Mouse (Mus musculus): Measurements from ENCODE around the gene Selenbp2. TPM values are rescaled to one million over a fixed set of nuclear protein-coding genes. Genes with fewer than 3 reads are reported as not detected.
"Not testable (repeated sequence)": the region's sequence is repeated elsewhere in the genome, so short reads cannot be mapped to it uniquely, and the experiment has no call there.

The Selenbp2 gene
- total RNA-seq (2021): not detected

DNA sequence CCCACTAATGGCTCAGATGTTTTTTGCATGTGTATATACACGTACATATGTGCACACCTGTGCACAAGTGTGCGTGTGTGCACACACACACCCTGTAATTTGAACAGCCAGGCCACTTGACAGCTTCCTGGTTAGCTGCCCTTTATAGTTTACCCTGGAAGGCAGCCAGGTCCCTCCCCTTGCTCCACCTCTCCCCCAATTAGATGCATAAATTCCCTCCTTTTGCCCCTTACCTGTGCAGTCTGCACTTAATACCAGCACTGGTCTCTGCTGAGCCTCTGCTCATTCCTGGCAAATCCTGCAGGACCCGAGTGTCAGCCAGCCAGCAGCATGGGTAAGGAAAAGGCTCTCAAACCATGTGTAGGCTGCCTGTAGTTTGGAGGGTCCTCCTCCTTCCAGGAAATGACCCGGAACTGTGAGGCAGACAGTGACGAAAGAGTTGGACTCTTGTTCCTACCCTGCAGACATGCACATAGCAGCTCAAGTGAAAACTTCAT, at the start of gene Selenbp2:
Selenbp2 (plus strand) TSS at position 228 of the 497 bp plus-strand sequence.
- DNase-seq (ENCODE audit: low spot score in 2 of 2): no peak
- intact Hi-C loops (cut with DNase I): no loop called here

- intact Hi-C loops (cut with DNase I): no loop called here
- DNase-seq (ENCODE audit: low spot score in 2 of 2): peak; percentile 12 to 13
These were observed 44.4 kb upstream of the Selenbp2 start for GRCm38 (mm10) chr3:94648755-94649590.

DNA sequence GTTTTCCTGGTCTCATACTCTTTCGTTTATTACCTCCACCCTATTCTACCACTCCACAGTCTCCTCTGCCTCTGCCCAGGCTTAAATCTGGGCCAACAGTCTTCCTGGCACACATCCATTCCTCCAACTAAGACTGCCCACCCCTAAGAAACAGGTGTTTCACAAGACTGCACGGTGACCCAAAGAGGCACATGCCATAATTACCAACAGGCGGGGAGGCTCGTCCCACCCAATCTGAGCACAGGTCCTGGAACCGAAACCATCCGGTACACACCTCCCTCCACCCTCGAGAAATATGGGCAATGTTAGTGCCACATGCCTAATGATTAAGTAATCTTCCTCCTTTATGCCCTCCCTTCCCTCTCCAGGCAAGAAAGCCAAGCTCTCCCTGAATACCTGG, 42.9 kb upstream of the Selenbp2 start:
- intact Hi-C loops (cut with DNase I): no loop called here
- no peak for DNase-seq (ENCODE audit: low spot score in 2 of 2)

DNA sequence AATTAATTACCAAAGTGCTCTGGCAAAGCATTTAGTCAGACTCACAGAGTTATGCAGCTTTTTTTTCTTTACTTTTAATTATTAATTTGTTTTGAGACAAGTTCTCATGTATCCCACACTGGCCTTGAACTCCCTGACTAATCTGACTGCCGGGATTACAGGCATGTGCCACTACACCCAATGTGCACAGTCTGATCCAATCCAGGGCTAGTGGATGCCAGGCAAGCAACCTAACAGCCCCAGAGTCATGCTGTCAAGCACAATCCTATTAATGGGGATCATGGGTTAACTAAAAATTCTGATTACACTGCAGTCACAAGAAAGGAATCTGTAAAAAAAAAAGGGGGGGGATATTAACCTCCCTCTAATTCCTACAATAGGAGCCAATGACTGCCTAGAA, 39.4 kb upstream of the Selenbp2 start:
- intact Hi-C loops (cut with DNase I); DNase-seq (ENCODE audit: low spot score in 2 of 2): not testable (repeated sequence)

GRCm38 (mm10) chr3:94657852-94658739, 35.3 kb upstream of the Selenbp2 start:
- DNase-seq (ENCODE audit: low spot score in 2 of 2); intact Hi-C loops (cut with DNase I): not testable (repeated sequence)

GRCm38 (mm10) chr3:94658740-94659095, 34.6 kb upstream of the Selenbp2 start, which contains the start of gene Tuft1:
Gene Tuft1, minus strand, starts transcription at chr3:94658872.
- DNase-seq (ENCODE audit: low spot score in 2 of 2): peak; percentile 39 to 40
- intact Hi-C loops (cut with DNase I): not testable (repeated sequence)

DNA sequence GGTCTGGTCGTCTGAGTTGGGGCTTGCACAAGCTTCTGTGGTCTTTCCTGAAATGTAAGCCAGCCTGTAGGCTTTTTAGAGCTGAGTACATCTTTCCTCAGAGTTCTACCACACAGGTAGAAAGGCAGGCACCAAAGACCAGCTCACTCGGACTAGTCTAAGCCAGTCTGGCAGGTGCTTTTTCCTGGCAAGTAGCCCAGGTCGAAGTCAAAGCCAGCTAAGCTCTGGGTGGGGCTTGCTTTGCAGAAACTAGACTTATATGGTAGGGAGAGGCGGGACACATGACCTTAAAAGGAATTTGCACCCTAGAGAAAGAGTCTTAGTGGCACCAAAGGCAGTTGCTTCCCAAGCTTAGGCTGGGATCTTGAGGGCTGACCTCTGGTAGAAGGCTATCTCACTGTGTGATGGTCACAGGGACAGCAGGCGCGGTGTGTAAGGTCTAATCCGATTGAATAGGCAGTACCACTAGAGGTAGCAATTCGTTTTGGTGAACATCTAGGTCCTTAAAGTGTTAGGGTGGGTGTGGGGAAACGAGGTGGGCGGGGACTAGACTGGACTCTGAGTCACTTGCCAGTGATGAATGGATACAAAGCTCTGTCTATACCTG, 34.1 kb upstream of the Selenbp2 start:
- intact Hi-C loops (cut with DNase I); DNase-seq (ENCODE audit: low spot score in 2 of 2): not testable (repeated sequence)

DNA sequence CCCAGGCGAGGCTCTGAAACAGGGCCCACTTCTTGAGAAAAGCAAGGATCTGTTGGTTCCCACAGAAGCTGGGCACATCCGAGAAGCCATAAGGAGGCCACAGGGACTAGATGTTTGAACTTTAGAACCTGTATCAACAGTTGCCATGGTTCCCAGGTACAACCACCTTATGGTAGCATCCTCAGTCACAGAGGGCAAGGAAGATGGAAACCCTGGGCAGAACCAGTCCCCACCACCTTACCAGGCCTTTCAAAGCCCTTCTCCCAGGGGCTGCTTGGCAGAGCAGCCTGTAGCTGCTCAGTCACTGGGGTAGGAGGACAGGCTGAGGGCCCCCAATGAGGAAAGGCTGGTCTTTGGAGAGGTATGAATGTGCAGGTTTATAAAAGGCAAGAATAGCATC, 32.5 kb upstream of the Selenbp2 start:
- DNase-seq (ENCODE audit: low spot score in 2 of 2); intact Hi-C loops (cut with DNase I): not testable (repeated sequence)

- intact Hi-C loops (cut with DNase I); DNase-seq (ENCODE audit: low spot score in 2 of 2): not testable (repeated sequence)
These were observed 28.1 kb upstream of the Selenbp2 start for GRCm38 (mm10) chr3:94665060-94665802.

DNA sequence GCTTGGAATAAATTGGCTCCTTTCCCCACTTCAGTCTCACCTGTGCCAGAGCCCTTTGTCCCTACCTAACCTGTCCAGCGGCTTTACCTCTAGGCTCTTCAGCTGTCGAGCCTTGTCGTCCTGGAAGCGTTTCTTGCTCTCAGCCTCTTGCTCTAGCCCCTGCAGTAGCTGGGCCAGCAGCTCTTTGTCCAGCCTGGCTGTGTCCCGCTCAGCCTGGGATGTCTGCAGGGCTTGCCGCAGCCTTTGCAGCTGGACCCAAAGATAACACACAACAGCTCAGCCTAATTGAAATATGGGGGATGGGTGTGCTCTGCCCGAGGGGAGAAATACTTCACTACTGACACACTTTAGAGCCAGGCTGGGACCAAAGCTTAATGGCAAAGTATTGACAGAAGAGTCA, 27.5 kb upstream of the Selenbp2 start:
- DNase-seq (ENCODE audit: low spot score in 2 of 2); intact Hi-C loops (cut with DNase I): not testable (repeated sequence)

DNA sequence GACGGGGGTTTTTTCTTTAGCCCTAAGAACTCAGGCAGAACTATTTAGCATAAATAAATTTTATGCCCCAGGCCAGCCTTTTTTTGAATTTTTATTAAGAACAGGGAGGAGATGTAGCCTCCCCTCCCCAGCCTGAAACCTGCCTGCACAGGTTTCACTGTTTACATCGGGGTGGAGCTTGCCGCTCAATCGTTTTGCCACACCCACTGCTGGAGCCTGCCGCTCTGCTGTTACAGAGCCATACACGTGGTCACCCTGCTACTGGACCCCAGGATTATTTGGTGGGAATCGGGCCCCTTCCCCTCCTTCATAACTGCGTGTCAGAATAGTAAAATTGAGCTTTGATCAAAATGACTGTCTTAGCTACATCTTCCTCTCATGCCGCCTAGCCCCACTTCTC, 18.3 kb upstream of the Selenbp2 start:
- intact Hi-C loops (cut with DNase I); DNase-seq (ENCODE audit: low spot score in 2 of 2): not testable (repeated sequence)

DNA sequence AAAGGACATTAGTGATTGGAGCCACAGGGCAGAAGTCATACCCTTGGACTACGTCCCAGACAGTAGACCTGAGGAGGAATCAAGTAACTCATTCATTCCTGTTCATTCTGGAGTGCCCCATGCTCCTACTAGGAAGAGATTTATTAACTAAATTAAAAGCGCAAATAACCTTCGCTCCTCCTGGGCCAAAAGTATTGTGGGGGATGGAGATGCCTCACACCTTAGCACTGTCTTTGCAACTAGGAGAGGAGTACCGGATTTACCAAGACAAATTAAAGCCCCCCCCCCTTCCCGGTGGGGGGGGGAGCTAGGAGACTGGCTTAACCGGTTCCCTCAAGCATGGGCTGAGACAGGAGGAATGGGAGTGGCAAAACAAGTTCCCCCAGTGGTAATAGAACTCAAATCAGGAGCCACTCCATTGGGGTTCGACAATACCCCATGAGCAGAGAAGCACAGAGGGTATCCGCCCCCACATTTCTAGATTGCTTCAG, 14.0 kb upstream of the Selenbp2 start:
- intact Hi-C loops (cut with DNase I): no loop called here
- DNase-seq (ENCODE audit: low spot score in 2 of 2): no peak

DNA sequence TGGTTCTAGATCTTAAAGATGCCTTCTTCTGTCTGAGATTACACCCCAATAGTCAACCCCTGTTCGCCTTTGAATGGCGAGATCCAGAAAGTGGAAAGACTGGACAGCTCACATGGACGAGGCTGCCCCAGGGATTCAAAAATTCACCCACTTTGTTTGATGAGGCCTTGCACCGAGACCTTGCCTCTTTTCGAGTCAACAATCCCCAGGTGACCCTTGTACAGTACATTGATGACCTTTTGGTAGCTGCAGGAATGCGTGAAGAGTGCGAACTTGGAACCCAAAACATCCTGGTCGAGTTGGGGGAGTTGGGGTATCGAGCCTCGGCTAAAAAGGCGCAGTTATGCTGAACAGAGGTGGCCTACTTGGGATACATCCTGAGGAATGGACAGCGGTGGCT, 13.3 kb upstream of the Selenbp2 start:
- intact Hi-C loops (cut with DNase I): not testable (repeated sequence)

DNA sequence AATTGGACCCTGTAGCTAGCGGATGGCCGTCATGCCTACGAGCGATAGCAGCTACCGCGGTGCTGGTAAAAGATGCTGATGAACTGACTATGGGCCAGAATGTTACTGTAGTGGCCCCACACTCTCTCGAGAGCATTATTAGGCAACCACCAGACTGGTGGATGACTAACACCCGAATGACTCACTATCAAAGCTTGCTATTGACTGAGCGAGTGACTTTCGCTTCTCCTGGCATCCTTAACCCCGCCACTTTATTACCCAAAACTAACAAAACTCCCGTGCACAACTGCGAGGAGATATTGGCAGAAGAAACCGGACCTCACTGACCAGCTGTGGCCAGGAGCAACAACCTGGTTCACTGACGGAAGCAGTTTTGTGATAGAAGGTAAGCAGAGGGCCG, 12.6 kb upstream of the Selenbp2 start:
- intact Hi-C loops (cut with DNase I): no loop called here
- DNase-seq (ENCODE audit: low spot score in 2 of 2): no peak

More for the DNA sequence above, 13.3 kb upstream of the Selenbp2 start:
- DNase-seq (ENCODE audit: low spot score in 2 of 2): not testable (repeated sequence)

GRCm38 (mm10) chr3:94683646-94684045, 9.7 kb upstream of the Selenbp2 start:
- intact Hi-C loops (cut with DNase I): no loop called here
- no peak for DNase-seq (ENCODE audit: low spot score in 2 of 2)

- DNase-seq (ENCODE audit: low spot score in 2 of 2); intact Hi-C loops (cut with DNase I): not testable (repeated sequence)
These were observed 7.2 kb upstream of the Selenbp2 start for GRCm38 (mm10) chr3:94685989-94686772.

GRCm38 (mm10) chr3:94688698-94689097, 4.7 kb upstream of the Selenbp2 start:
- intact Hi-C loops (cut with DNase I); DNase-seq (ENCODE audit: low spot score in 2 of 2): not testable (repeated sequence)

GRCm38 (mm10) chr3:94689195-94689594, 4.2 kb upstream of the Selenbp2 start:
- DNase-seq (ENCODE audit: low spot score in 2 of 2); intact Hi-C loops (cut with DNase I): not testable (repeated sequence)
